Mouse (Mus musculus): Measurements from ENCODE around the gene Ephx3. TPM values are rescaled to one million over a fixed set of nuclear protein-coding genes. Genes with fewer than 3 reads are reported as not detected.

The Ephx3 gene
- polyA plus RNA-seq (2012; rRNA removed): 21.8 and 25.5 TPM in 2 replicates

DNA sequence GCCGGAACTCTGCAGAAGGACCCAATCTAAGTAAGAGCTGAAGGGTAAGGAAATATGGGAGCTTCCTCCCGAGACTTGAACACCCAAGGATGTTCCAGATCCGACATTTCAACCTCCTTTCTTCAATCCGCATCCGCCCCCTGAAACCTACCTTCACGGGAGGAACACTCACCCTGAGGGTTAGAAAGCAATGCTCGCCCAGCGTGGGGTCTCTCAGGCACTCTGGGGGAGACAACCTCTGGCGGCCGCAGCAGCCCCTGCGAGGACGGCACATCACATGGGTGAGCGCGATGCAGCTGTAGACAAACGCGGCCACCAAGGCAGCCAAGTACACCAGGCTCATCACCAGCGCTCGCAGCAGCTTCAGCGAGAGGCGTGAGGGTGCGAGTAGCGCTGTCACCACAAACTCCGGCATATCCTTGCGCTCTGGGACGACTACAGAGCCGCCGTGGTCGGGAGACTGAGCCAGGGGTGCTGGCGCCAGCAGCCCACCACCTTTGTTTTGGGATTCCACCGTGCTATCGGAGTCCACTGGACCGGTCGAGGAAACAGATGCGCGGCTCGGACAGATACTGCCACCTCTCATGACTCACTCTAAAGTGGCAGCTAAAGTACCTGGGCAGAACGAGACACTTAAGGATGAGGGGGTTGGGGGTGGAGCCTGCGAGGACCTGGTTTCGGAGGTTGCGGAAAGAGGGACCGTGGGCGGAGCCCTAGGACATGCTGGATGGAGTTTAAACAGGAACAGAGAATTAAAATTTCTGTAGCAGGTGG, at the start of gene Ephx3:
Ephx3 (minus strand) TSS at position 687 of the 774 bp plus-strand sequence.

DNA sequence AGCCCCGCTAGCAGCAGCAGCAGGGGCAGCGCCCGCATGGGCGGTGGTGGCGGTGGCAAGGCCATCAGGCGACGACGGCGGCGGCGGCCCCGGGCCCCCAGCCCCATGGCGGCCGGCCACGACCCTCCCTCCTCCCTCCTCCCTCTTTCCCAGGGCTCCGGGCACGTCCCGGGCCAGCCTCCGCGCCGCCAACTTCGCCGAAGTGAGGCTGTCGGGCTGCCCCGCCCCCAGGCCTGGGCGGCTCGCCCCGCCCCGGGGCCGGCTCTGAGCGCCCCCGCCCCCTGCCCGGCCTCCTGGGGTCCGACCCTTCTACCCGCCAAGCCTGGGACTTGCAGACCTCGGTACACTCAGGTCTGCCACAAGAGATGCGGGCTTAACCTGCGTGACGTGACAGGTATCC, 22.7 kb downstream of the Ephx3 start, which contains the start of gene Notch3:
Notch3 (minus strand) TSS at position 166 of the 400 bp plus-strand sequence.

Other genes with a start within 250 kb of the Ephx3 start
- gene Rrp1b, start 153.4 kb downstream of the Ephx3 start, polyA plus RNA-seq (2012; rRNA removed): 2.3 and 4.6 TPM in 2 replicates
- gene Hsf2bp, start 153.2 kb downstream of the Ephx3 start, polyA plus RNA-seq (2012; rRNA removed): 0.16 and 0.17 TPM in 2 replicates
- gene Notch3, start 22.7 kb downstream of the Ephx3 start, polyA plus RNA-seq (2012; rRNA removed): 16.0 and 19.8 TPM in 2 replicates
- gene Brd4, start 95.2 kb upstream of the Ephx3 start, polyA plus RNA-seq (2012; rRNA removed): 16.7 and 17.2 TPM in 2 replicates
- gene Akap8, start 131.7 kb upstream of the Ephx3 start, polyA plus RNA-seq (2012; rRNA removed): 15.0 and 21.7 TPM in 2 replicates
- 60.1 and 67.0 TPM in 2 replicates for gene Akap8l, start 161.1 kb upstream of the Ephx3 start, polyA plus RNA-seq (2012; rRNA removed)
- gene Wiz, start 199.9 kb upstream of the Ephx3 start, polyA plus RNA-seq (2012; rRNA removed): 18.0 and 18.1 TPM in 2 replicates
- 1.2 and 2.6 TPM in 2 replicates for gene Rasal3, start 214.0 kb upstream of the Ephx3 start, polyA plus RNA-seq (2012; rRNA removed)
- gene Pglyrp2, start 234.6 kb upstream of the Ephx3 start, polyA plus RNA-seq (2012; rRNA removed): 0.73 and 0.87 TPM in 2 replicates

Measured in stomach, adult 2 months (tissue).